Mouse (Mus musculus): Measurements from ENCODE around the gene Slc22a13.

GRCm38 (mm10) chr9:119156278-119157201, 52.4 kb downstream of the Slc22a13 start, which contains the start of gene Acaa1b:
- TF ChIP-seq TCF3 (IDR thresholded peaks at IDR 0.05; ENCODE audit: insufficient read length, low read depth) (no peak), POLR2A (IDR thresholded peaks at IDR 0.05; ENCODE audit: insufficient read length, low read depth) (no peak), MYOG (IDR thresholded peaks at IDR 0.05; ENCODE audit: control insufficient read depth in 1 of 3, insufficient read depth in 1 of 3, insufficient read length in 2 of 3, low read depth in 2 of 3) (no peak), MAX (IDR thresholded peaks at IDR 0.05; ENCODE audit: low read depth) (no peak), POLR2AphosphoS2 (IDR thresholded peaks at IDR 0.05; ENCODE audit: insufficient read length, low read depth) (no peak), E2F4 (IDR thresholded peaks at IDR 0.05; ENCODE audit: insufficient read depth) (no peak), SRF (IDR thresholded peaks at IDR 0.05; ENCODE audit: control insufficient read depth, insufficient read length, low read depth) (no peak), MYOD1 (IDR thresholded peaks at IDR 0.05; ENCODE audit: control insufficient read depth in 1 of 3, insufficient read length in 2 of 3, low read depth in 2 of 3) (no peak), REST (IDR thresholded peaks at IDR 0.05; ENCODE audit: insufficient read depth, insufficient read length) (no peak), USF1 (IDR thresholded peaks at IDR 0.05; ENCODE audit: low read depth) (no peak), TCF12 (IDR thresholded peaks at IDR 0.05; ENCODE audit: insufficient read depth, poor library complexity, severe bottlenecking) (no peak), CEBPB (IDR thresholded peaks at IDR 0.05; ENCODE audit: insufficient read depth, poor library complexity, severe bottlenecking) (no peak)

Data from myocyte (in vitro differentiated cells).